Mouse (Mus musculus): ENCODE results near the gene Rbm7. TPM values are rescaled to one million over a fixed set of nuclear protein-coding genes. Genes with fewer than 3 reads are reported as not detected.

Rbm7 gene
- polyA plus RNA-seq, 2 experiments, result 19.7 to 56.1 TPM

- Histone ChIP-seq H3K36me3 (replicated peaks; ENCODE audit: control insufficient read depth, insufficient read depth, low read depth) (no peaks in the 10 kb centered on the region), H3K9ac (replicated peaks) (no peak overlapping the region), H3K27me3 (ENCODE audit: control insufficient read depth, insufficient read depth, low read length) (no peaks in the 10 kb centered on the region), H3K4me3 (ENCODE audit: insufficient read depth in 1 of 2, low read depth in 2 of 2, low read length in 2 of 2) (no peak overlapping the region), H3K27ac (no peak overlapping the region), H3K4me1 (replicated peaks; ENCODE audit: control insufficient read depth in 2 of 2, insufficient read depth in 2 of 2, low read length in 1 of 2) (no peaks in the 10 kb centered on the region), H3K4me2 (ENCODE audit: low read depth) (no peak overlapping the region), H3K9me3 (ENCODE audit: control insufficient read depth, low read length) (no peaks in the 10 kb centered on the region)
- TF ChIP-seq EP300 (IDR thresholded peaks at IDR 0.05; ENCODE audit: low read depth), result no peak
- no peak for TF ChIP-seq CTCF (IDR thresholded peaks at IDR 0.05; ENCODE audit: low read depth)
- no peak for ATAC-seq (ENCODE audit: insufficient read depth)
- no peak for DNase-seq (ENCODE audit: low read depth in 3 of 3, low spot score in 3 of 3)
- 72% methylated on average over 19 of the region's 19 CpGs for WGBS (ENCODE audit: insufficient replicate concordance)
These were observed 22.5 kb upstream of the Rbm7 start for GRCm38 (mm10) chr9:48517372-48518130.

GRCm38 (mm10) chr9:48516615-48517371, 21.7 kb upstream of the Rbm7 start:
- Histone ChIP-seq H3K4me1 (replicated peaks; ENCODE audit: control insufficient read depth in 2 of 2, insufficient read depth in 2 of 2, low read length in 1 of 2) (no peaks in the 10 kb centered on the region), H3K4me2 (ENCODE audit: low read depth) (no peak overlapping the region), H3K4me3 (ENCODE audit: insufficient read depth in 1 of 2, low read depth in 2 of 2, low read length in 2 of 2) (no peak overlapping the region), H3K27ac (no peak overlapping the region), H3K9ac (replicated peaks) (no peak overlapping the region), H3K9me3 (ENCODE audit: control insufficient read depth, low read length) (no peaks in the 10 kb centered on the region), H3K27me3 (ENCODE audit: control insufficient read depth, insufficient read depth, low read length) (no peaks in the 10 kb centered on the region), H3K36me3 (replicated peaks; ENCODE audit: control insufficient read depth, insufficient read depth, low read depth) (no peaks in the 10 kb centered on the region)
- TF ChIP-seq EP300 (IDR thresholded peaks at IDR 0.05; ENCODE audit: low read depth) (no peak), CTCF (IDR thresholded peaks at IDR 0.05; ENCODE audit: low read depth) (no peak)
- DNase-seq (ENCODE audit: low read depth in 3 of 3, low spot score in 3 of 3) (no peak), ATAC-seq (ENCODE audit: insufficient read depth) (no peak)
- WGBS (ENCODE audit: insufficient replicate concordance), result 69% methylated on average over 11 of the region's 11 CpGs

- H3K4me3 ChIP-seq (ENCODE audit: insufficient read depth in 1 of 2, low read depth in 2 of 2, low read length in 2 of 2), result no peak overlapping the region
- H3K36me3 ChIP-seq (replicated peaks; ENCODE audit: control insufficient read depth, insufficient read depth, low read depth), result no peaks in the 10 kb centered on the region
- 46% methylated on average over 1 of the region's 1 CpGs for WGBS (ENCODE audit: insufficient replicate concordance)
- no peak for TF ChIP-seq EP300 (IDR thresholded peaks at IDR 0.05; ENCODE audit: low read depth)
- TF ChIP-seq CTCF (IDR thresholded peaks at IDR 0.05; ENCODE audit: low read depth), result no peak
- DNase-seq (ENCODE audit: low read depth in 3 of 3, low spot score in 3 of 3), result no peak
- H3K27ac ChIP-seq, result no peak overlapping the region
- H3K4me2 ChIP-seq (ENCODE audit: low read depth), result no peak overlapping the region
- ATAC-seq (ENCODE audit: insufficient read depth), result no peak
- no peaks in the 10 kb centered on the region for H3K27me3 ChIP-seq (ENCODE audit: control insufficient read depth, insufficient read depth, low read length)
- H3K4me1 ChIP-seq (replicated peaks; ENCODE audit: control insufficient read depth in 2 of 2, insufficient read depth in 2 of 2, low read length in 1 of 2), result no peaks in the 10 kb centered on the region
- no peaks in the 10 kb centered on the region for H3K9me3 ChIP-seq (ENCODE audit: control insufficient read depth, low read length)
- H3K9ac ChIP-seq (replicated peaks), result no peak overlapping the region
These were observed 20.2 kb upstream of the Rbm7 start for GRCm38 (mm10) chr9:48515332-48515731.

GRCm38 (mm10) chr9:48510134-48510533, 15.0 kb upstream of the Rbm7 start:
- no peak for ATAC-seq (ENCODE audit: insufficient read depth)
- DNase-seq (ENCODE audit: low read depth in 3 of 3, low spot score in 3 of 3), result no peak
- Histone ChIP-seq H3K36me3 (replicated peaks; ENCODE audit: control insufficient read depth, insufficient read depth, low read depth) (no peaks in the 10 kb centered on the region), H3K4me1 (replicated peaks; ENCODE audit: control insufficient read depth in 2 of 2, insufficient read depth in 2 of 2, low read length in 1 of 2) (no peaks in the 10 kb centered on the region), H3K4me2 (ENCODE audit: low read depth) (no peak overlapping the region), H3K27ac (no peak overlapping the region), H3K4me3 (ENCODE audit: insufficient read depth in 1 of 2, low read depth in 2 of 2, low read length in 2 of 2) (no peak overlapping the region), H3K9me3 (ENCODE audit: control insufficient read depth, low read length) (no peaks in the 10 kb centered on the region), H3K27me3 (ENCODE audit: control insufficient read depth, insufficient read depth, low read length) (no peaks in the 10 kb centered on the region), H3K9ac (replicated peaks) (no peak overlapping the region)
- TF ChIP-seq EP300 (IDR thresholded peaks at IDR 0.05; ENCODE audit: low read depth), result no peak
- no peak for TF ChIP-seq CTCF (IDR thresholded peaks at IDR 0.05; ENCODE audit: low read depth)
- WGBS (ENCODE audit: insufficient replicate concordance), result 38% methylated on average over 5 of the region's 5 CpGs

GRCm38 (mm10) chr9:48504741-48505365, 9.8 kb upstream of the Rbm7 start:
- 56% methylated on average over 8 of the region's 8 CpGs for WGBS (ENCODE audit: insufficient replicate concordance)
- no peaks in the 10 kb centered on the region for H3K36me3 ChIP-seq (replicated peaks; ENCODE audit: control insufficient read depth, insufficient read depth, low read depth)
- ATAC-seq (ENCODE audit: insufficient read depth), result no peak

More at GRCm38 (mm10) chr9:48504741-48505365, 9.8 kb upstream of the Rbm7 start:
- no peak for DNase-seq (ENCODE audit: low read depth in 3 of 3, low spot score in 3 of 3)
- no peak for TF ChIP-seq EP300 (IDR thresholded peaks at IDR 0.05; ENCODE audit: low read depth)
- no peak for TF ChIP-seq CTCF (IDR thresholded peaks at IDR 0.05; ENCODE audit: low read depth)
- no peak overlapping the region for H3K4me3 ChIP-seq (ENCODE audit: insufficient read depth in 1 of 2, low read depth in 2 of 2, low read length in 2 of 2)
- no peaks in the 10 kb centered on the region for H3K9me3 ChIP-seq (ENCODE audit: control insufficient read depth, low read length)
- no peaks in the 10 kb centered on the region for H3K27me3 ChIP-seq (ENCODE audit: control insufficient read depth, insufficient read depth, low read length)
- H3K4me1 ChIP-seq (replicated peaks; ENCODE audit: control insufficient read depth in 2 of 2, insufficient read depth in 2 of 2, low read length in 1 of 2), result no peaks in the 10 kb centered on the region
- no peak overlapping the region for H3K27ac ChIP-seq
- H3K4me2 ChIP-seq (ENCODE audit: low read depth), result no peak overlapping the region
- no peak overlapping the region for H3K9ac ChIP-seq (replicated peaks)

Data from liver, embryonic 14.5 days (tissue).